Mouse (Mus musculus) gastrocnemius, postnatal 4 days (tissue): ENCODE data around the gene Babam2. TPM values are rescaled to one million over a fixed set of nuclear protein-coding genes. Genes with fewer than 3 reads are reported as not detected.
A peak's percentile ranks its signal among the peaks of the same experiment; 100 is the strongest.

Source experiments
- DNase-seq, 2 experiments: peaks; one replicate each; pipeline ENCODE4 v3.0.0; 2021 to 2022; ENCODE audit warnings: low spot score in 2 of 2, mixed read lengths in 2 of 2
- total RNA-seq, 2 experiments: library from RNA; stranded (reverse); gene quantifications; 2 replicates each; pipeline ENCODE4 v1.2.3; 2021

Babam2 gene
- total RNA-seq, 2 experiments from 2014 or later = 45.0 to 51.0 TPM

DNA sequence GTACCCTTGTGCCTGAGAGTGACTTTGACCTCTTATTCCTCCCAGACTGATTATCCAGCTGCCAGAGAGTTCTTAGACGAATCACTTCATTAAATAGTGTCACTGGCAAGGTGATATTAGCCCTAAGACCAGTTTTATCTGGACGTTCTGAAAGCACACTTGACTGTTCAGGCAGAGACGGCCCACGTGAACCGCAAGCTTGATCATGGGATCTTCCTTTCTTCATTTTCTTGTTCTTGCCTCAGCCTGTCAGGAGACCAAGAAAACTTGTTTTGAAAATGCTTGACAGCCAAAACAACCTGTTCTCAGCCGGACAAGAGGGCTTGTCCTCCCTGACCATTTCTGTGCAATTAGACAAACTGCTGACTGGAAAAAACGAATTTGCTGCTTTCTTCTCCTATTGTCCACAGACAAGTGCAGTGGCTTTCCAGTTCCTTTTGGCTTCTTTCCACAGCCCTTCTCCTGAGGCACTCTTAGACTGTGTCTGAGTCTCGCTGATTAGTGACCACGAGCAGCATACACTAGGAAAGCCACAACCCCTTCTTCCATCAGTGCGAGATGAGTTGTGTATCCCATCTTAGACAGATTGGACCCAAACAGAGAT, 372.2 kb downstream of the Babam2 start:
- DNase-seq = no peak

DNA sequence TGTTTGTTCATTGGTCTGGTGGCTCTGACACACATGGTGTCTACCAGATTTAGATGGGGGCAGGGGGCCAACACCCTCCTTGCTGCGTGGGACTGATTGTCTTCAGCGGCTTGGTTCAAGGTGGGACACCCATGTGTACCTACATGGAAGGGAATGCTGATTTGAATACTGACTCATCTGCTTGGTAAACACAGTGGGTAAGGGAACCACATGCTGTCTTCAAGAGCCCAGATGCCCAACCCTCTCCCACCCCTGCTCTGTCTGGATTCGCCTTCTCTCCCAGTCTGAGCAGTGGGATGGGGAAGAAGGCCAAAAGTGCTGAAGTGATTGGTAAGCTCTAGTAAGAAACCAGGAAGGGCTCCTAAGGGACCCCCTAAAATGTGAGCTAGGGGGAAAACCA, 373.3 kb downstream of the Babam2 start:
- no peak for DNase-seq

DNA sequence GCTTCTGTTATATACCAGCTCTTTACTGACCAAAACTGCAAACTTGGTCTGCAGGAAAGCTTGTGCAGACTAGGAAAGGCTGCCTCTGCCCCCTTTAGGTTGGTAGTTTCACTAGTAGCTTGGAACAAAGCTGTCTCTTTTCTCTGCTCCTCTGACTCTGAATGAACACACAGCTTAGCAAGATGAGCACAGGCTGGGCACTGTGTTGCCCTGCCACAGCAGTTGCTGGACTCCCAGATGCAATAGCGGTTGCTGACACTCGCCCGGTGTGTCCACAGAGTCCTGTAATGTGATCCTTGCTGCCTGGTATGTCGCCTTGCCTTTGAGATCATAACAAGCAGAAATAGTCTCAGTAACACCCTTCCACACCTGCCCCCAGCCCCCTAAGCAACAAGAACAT, 373.8 kb downstream of the Babam2 start:
- DNase-seq = no peak

DNA sequence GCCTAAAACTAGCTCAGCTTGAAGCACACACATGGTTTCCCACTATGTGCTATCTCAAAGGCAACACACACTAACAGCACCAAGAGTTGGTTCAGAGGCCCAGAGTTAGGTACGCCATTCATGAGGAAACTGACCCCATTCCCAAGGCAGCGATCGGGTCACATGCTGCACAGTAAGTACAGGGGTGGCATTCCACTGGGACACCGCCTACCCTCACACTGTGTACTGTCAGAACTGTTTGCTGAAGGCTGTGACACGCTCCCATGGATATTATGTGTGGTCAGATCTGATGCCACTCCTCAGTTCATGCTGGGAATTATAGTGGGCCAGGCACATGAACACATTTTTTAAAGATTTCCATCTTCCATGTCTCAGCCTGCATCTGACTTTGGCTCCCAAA, 374.3 kb downstream of the Babam2 start:
- no peak for DNase-seq

DNA sequence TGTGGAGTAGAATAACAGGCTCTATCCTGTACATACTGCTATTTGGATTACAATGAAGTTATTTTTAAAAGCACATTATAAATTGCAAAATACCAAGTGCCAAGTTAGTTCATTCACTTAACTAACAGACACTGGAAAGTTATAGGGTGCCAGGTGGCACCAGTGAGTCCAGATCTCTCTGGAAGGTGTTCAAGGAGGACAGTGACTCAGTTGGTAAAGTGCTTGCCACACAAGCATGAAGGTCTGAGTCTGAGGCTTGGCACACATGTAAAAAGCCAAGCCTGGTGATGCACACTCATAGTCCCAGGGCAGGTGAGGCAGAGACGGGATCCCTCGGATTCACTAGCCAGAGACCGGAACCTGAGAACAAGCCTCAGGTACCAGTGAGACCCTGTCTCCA, 375.4 kb downstream of the Babam2 start:
- DNase-seq = no peak

DNA sequence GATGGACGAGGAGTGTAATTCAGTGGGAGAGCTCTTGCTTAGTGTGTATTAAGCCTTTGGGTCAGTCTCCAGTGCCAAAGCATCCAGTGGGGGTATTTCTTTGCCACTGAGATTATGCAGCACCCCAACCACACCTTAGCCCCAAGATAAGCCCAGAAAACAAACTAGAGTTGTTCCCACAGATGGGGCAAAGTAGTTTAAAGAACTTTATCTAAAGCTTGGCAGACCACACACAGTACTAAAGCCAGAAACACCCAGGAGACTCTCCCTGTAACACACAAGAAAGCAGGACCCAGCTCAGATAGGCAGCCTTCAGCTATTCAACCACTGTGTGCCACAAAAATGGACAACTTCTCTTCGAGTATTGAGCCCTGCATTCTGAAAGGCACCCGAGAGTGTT, 376.6 kb downstream of the Babam2 start:
- DNase-seq = no peak

DNA sequence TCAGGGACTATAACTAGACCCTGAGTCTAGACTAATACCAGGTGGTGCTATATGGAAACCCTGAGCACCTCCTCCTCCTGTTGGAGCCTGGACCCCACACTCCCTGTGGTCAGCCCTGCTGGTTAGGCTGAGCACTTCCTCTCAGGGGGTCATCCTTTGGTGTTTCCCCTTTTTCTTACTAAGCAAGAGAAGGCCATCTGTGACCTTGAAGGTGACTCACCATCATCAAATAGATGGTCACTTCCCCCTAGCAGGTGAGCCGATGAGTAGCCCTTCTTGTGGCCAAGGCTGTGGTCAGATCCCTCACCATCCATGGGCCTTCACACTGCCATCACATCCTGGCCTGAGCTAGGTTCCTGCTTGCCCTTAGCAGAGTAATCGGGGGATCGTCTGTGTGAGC, 379.7 kb downstream of the Babam2 start:
- no peak for DNase-seq

DNA sequence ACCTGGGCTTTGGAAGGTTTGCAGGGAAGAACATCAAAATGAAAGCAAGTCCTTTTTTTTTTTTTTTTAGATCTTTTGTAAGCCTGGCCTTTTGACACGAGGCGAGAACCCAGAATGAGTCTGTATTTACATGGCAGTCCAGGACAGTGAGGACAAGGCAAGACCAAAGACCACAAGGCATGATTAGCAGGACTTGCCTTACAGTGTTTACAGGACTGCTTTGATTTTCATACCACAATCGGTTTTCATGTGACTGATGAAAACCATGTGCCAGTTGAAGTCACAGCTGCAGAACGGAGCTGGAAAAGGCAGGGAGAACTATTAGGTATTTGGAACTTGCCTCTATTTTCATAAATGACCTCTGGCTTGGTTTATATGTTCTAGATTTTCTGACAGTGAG, 381.5 kb downstream of the Babam2 start:
- DNase-seq = no peak

DNA sequence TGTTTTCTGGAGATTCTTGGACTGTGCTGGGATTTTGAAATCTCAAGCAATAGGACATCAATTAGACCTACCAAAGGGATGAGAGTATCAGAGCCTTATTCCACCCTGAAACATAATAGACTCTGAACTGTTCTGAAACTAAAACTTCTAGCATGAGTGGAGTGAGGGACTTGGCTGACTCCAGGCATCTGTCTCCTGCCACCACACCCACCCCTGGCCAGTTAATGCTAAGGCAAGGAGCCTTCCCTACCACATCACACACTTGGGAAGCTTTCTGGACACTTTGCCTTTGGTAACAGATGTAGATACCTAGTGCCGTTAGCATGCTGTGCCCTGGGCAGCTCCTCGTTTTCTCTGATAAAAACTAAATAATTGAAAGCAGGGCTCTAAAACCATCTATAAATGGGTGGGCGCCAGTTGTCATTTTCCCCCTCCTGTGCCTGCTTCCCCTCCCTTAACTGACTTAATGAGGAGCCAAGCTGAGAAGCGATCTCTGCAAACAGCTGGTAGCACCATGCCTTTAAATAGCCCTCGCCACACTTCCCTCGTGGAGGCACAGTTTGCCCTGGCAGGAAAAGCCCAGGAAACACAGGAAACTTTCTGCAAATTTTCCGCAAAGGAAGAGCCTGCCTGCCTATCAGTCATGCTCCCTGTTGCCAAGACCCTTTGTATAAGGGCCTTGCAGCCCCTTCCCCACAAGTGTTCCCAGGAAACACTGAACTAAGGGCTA, 383.2 kb downstream of the Babam2 start:
- no peak for DNase-seq

DNA sequence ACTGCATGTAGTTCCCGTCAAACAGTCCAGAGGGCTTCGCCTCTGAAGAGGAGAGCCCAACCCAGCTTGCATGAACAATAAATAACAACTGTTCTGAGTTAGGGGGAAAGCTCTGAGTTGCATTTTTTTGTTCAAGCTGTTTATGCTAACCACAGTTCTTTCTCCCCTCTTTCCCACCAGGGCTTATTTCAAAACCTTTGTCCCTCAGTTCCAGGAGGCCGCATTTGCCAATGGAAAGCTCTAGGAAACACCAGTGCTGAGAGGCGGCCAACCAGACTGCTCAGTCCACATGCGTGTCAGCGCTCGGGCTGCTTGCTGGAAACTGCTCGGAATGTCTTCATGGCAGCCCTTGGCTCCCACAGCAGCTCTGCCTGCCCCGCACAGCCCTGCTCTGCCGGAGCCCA, 386.9 kb downstream of the Babam2 start:
- DNase-seq = peak in 1 of 2 experiments; percentile 72

DNA sequence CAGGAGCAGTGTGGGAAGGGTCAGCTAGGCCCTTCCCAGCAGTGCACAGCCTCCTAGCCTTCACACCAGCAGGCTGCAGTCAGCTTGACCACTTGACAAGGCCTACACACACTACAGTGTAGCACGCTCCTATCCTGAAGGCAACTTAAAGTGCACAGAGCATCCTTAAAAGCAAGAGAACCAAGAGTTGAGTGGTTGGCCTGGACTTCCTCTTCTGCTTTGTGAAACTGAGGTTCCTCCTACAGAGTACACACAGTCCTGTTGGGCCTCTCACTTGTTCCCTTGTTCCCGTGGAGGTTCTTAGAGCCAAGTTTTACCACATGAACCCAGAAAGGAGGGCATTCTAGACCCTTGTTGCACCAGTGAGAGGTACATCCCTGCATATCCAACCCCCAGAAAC, 388.1 kb downstream of the Babam2 start:
- no peak for DNase-seq

DNA sequence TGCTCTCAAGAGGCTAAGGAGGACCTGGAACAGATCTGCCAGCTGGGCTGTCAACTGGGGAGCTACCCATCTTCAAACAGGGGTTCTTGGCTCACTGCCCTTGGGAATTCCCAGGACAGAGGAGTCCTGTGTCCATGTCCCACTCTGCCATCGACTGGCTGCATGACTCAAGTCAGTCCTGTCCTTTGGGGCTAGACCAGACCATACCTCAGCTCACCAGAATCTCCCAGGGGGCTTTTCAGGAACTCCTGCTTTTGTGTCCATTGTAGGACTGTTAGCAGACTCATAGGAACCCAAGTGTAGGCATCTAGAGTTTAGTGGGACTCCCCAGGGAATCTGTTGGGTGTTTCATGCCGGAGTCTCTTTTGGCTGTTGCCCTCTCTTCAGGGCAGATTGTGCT, 388.5 kb downstream of the Babam2 start:
- no peak for DNase-seq

DNA sequence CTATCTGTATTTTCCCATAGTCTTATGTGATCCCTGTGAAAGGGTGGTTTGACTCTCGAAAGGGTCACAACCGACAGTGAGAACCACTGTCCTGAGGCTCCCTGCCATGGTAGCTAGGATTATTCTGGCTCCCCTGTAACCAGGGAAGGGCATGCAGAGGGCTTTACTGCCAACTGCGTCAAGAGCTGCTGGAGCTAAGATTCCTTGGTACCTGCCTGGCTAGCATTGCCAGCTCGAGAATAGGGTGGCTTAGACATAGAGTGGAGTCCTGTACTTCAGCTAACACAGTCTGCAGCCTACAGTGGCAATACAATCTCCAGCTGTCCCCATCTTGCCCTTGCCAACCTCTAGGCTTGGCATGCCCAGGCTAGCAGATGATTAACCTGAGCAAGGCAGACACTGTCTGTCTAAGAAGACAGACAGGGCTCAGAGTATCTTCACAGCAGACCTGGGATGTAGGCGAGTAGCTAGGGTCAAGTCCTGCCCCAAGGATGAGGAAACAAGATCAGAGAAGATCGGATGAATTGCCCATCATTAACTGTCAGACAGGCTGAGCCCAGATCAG, 389.1 kb downstream of the Babam2 start:
- no peak for DNase-seq

DNA sequence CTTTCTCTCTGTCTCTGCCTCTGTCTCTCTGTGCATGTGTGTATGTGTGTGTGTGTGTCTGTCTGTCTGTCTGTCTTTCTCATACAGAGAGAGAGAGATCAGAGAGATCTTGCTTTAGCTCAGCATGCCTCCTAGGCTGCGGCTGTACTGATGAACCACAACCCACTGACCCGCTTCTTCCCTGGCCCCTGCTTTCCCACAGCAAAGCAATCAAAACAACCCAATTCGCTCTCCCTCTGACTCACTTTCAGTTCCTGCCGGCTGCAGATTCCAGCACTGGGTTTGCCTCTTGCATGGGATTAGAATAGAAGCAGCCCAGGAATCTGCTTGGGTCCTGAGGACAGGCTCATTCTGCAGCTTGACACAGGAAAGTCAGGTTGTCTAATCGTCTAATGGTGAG, 392.0 kb downstream of the Babam2 start:
- DNase-seq = no peak

DNA sequence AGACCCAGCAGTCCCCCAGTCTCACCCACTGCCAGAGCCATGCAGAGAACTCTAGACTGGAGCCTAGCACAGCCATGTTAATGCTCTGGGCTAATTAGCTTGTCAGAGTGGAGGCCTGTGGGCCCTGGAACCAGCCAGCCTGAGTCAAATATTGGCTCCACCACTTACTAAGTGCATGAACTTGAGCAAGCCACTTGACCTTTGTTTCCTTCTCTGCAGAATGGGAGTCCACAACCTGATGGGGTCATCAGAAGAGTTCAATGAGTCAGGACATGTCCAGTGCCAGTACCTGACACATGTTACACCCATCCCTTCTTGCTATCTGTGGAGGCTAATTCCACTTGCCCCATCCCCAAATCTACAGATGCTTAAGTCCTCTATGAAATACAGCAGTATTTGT, 394.8 kb downstream of the Babam2 start:
- DNase-seq = no peak

DNA sequence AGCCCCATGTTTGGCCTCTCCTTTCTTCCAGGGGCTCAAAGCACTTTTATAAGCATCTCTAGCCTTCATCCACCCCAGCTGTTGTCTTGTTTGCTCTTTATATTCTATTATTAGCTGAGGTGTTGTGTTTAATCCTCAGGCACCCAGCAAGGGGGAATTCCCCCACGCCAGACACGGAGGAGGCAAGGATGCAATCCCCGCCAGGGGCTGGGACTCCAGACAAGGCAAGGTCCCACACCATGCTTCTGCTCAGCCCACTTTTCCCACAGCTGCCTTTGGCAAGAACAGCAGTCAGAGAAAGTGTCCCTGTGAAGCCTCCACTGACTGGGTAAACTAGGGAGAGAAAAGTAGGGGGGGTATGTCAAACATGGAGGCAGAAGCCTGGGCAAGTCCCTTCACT, 401.2 kb downstream of the Babam2 start:
- no peak for DNase-seq

DNA sequence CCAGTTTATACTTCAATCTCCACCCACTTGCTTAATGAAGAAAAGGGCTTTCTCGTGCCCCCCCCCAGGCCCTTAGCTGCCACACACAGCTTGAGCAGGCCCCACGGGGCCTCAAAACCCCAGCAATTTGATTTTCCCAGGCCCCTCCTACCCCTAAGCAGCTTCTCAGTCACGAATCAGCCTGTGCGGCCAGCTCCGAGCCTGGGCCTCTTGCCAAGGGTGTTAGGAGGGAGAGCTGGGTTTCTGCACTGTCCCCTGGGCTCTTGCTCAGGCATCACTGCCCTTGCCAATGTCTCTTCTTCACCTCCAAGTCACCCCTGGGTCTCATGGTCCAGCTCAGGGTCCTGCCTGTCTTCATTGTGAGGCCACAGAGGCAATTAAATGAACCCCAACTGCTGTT, 405.0 kb downstream of the Babam2 start:
- peak; percentile 57 to 83 for DNase-seq

DNA sequence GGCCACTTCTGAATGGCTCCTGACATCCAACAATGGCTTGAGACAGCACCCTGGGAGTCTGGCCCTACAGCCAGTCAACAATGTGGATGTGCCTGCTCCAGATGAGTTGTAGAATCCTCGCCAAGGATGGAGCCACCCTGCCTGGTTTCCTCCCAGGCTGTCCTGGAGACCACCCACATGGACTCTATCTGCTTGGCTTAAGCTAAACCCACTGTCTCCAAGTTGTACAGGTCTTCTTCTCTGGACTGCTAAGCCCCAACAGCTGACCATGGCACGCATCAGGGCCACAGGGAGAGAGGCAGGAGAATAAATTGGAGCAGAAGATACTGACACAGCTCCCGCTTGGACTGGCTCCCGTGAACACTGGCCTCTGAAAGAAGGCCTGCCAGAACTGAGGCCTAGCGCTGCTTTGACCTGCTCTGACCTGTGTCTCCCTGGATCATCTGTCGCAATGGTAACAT, 405.5 kb downstream of the Babam2 start:
- DNase-seq = peak in 1 of 2 experiments; percentile 62

DNA sequence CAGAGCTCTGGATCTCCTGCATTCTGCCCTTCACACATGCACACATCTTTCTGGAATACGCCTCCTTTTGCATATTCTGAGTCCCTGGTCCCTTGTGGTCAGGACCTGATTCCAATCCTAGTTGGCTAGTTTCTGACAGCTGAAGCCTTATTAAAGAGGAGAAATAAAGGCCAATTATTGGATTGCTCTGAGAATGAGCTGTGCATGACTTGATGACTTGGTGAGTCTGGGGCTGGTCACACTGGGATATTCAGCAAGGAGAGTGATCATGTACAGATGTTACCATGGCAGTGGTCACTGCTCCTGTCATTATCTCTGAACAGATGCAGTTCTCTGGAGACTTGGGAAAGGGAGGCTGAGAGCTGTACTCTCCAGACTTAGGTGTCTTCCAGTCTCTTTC, 406.1 kb downstream of the Babam2 start:
- DNase-seq = no peak

DNA sequence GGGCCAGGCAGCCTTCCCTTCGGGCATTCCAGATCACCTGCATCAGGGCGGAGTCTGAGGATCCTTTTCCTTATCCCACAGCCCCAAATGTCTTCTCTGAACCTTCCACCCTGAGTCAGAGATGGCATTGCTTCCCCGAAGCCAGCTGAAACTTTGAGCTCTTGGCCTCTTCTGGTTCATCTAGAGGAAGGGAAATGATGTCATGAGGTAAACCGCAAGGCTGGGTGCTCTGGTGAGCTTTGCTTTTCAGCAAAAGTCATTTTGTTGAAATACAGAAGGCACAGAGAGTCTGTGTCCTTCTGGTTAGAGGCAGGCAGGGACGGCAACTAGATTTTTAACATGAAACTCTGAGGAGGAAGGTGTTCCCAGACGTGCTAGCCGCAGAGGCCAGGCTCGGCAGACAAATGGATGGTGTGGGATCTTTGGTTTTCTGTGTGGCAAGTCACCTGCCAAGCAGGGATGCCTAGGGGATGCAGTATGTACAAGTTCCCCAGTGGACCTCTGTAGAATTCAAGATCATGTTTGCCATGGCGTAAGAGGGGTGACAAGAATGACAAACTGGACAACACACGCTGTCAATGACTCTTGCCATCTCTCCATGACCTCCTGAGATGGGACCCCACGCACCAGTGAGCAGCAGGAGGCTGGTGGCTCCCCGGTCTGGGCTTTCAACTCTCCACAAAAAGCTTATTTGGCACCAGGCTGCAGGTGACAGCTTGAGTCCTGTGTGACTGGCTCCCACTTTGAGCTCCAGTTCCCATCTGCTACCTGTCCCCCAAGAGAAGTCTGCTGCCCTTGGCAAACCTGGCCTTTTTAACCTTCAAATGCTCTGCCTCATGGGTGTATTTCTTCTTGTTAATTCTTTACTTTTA, 406.9 kb downstream of the Babam2 start:
- no peak for DNase-seq

DNA sequence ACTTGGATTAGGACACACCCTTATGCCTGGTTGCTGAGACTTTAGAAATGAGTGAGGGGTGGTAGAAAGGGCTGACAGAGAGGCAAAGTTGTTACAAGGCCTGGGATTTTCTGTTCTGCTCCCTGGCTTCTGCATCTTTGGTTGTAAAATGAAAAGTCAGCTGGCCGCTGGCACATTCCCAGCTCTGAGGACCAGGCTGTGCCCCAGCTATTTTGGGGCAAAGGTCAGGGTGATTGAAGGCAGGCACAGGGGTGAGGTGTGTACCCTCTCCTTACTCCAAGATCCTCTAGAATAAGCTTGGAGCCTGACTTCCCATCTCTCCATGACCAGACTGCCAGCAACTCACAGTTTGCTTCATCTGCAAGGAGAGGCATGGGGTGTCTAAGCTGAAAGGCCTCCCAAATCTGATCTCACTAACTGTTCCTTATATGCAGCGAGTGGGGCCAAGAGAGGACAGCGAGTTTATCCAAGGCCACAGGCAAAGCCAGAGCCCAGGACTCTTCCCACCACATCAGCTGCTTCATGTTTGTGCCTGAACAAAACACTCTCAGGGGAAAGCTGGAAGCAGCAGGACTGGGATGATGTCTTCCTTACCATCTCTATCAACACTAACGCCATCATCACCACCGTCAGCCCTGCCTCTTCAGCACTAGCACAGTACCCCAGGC, 409.1 kb downstream of the Babam2 start:
- DNase-seq = peak in 1 of 2 experiments; percentile 41
